Mouse (Mus musculus) bone marrow macrophage, adult 2 months (primary cell): Measurements from ENCODE around the gene Arfrp1.

Experiments used
- CTCF ChIP-seq: IDR thresholded peaks from 2 replicates; pipeline ENCODE4 v1.5.1; 2012; ENCODE audit warnings: low read depth, mild to moderate bottlenecking, low read length, moderate library complexity
- POLR2A ChIP-seq: IDR thresholded peaks from 2 replicates; pipeline ENCODE4 v1.6.1; 2012; ENCODE audit warnings: mild to moderate bottlenecking, low read depth, low read length, borderline replicate concordance

DNA sequence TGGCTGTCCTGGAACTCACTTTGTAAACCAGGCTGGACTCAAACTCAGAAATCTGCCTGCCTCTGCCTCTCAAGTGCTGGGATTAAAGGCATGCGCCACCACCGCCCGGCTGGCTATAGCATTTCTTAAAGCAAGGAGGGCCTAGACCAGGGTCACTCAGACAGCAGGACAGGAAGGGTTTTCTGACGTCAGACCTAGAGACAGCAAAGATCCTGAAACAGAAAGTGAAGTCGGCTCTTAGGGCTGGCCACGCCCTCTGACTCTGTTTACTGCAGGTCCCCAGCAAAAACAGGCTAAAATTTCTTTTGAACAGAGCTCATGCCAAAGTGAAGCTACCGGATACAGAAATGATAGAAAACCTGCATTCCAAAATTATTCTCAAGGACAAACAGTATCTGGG, 44.4 kb upstream of the Arfrp1 start:
- no peak for TF ChIP-seq POLR2A
- no peak for TF ChIP-seq CTCF
